Mouse (Mus musculus): ENCODE data around the gene Tmem81.

The Tmem81 gene

GRCm38 (mm10) chr1:132519734-132520133 is 13.7 kb downstream of the Tmem81 start:
- in situ Hi-C loops (cut with MboI, MseI) = no loop called here

DNA sequence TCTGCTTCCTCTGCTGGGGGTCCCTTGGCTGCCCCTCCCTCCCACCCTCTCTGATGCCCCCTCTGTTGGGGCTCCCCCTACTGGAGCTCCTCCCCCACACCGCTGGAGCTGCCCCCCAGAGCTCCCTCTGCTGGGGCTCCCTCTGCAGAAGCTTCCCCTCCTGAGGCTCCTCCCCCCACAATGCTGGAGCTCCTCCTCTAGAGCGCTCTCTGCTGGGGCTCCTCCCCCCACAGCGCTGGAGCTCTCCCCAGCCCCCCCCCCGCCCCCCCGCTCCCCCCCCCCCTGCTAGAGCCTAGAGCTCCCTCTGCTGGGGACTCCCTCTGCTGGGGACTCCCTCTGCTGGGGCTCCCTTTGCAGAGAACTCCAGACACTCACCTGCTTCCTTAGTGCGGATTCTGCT is 14.7 kb downstream of the Tmem81 start:
- in situ Hi-C loops (cut with MboI, MseI) = no loop called here

GRCm38 (mm10) chr1:132523048-132523447 is 17.0 kb downstream of the Tmem81 start:
- in situ Hi-C loops (cut with MboI, MseI) = no loop called here

DNA sequence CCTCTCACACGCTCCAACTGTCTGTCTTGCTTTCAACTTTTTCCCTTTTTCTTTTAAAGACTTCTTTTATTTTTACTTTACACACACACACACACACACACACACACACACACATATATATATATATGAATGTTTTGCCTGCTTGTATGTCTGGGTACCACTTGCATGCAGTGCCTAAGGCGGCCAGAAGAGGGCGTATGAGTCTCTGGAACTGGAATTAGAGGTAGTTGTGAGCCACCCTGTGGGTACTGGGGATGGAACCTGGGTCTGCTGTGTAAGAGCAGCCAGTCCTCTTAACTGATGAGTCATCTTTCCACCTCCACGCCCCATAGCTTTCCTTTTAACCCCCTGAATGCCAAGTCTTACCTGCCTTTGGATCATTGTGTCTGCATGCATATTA is 17.9 kb downstream of the Tmem81 start:
- in situ Hi-C loops (cut with MboI, MseI) = no loop called here

DNA sequence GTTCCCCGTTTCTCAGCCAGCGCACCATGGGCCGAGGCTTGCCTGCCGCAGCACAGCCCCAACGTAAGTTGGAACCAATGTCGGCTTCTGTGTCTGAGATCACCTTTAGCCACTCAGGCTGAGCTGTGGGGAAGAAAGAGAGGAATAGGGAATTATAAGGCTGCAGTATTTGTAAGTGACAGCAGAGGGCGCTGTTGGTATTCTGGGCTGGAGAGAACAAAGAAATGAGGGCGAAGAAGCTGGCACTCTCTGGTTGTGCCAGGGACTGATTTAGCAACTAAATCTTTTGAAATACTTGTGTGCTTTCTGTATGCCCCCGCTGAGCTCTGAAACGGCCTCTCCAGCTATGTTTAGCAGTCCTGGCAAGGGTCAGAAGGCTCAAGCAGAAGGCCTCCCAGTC is 19.8 kb downstream of the Tmem81 start:
- in situ Hi-C loops (cut with MboI, MseI) = loop anchor here (5.0 kb wide), 1 partner anchor 66 kb away; no protein-coding TSS in a partner anchor

DNA sequence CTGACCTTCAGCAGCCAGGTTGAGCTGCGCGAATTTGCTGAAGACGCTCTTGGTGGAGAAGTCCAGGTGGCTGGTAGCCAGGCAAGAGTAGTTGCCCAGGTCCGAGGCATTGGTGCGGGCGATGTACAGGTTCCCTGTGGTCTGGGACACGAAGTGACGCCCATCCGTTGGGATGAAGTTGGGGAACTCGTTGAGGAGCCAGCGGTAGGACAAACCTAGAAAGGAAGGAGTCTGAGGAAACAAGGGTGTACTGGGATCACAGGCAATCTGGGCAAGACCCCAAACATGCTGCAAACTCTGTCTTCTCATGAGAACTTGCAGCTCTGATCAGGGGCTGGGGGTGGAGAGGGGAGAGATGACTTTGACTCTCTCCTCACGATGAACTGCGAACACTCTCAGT is 22.0 kb downstream of the Tmem81 start:
- in situ Hi-C loops (cut with MboI, MseI) = loop anchor here (5.0 kb wide), 1 partner anchor 64 kb away; no protein-coding TSS in a partner anchor

GRCm38 (mm10) chr1:132528647-132529334 is 22.8 kb downstream of the Tmem81 start:
- in situ Hi-C loops (cut with MboI, MseI) = loop anchor here (5.0 kb wide), 1 partner anchor 64 kb away; no protein-coding TSS in a partner anchor

DNA sequence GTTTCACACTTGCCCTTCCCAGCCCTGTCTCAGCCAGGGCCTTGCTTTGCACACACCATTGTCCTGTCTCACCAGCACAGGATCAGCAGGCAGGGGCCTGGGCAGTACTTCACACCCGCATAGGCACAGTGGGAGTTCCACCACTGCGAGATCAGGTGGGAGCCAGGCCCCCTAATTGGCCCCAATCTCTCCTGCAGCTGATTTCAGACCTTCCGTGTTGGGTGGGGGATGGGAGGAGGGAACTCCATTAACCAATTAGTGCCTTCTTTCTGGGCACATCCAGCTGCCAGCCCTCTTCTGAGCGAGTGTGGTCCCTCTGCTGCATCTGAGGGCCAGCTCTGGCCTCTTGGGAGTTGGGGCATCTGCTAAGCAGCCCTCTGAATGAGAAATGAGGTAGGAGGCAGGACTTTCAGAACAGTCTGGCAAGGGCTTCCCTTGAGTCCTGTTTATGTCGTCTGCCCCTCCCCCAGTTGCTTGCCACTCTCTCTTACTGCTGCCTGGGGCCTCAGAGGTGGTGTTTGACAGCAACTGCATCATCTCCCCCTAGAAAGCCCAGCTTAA is 24.7 kb downstream of the Tmem81 start:
- in situ Hi-C loops (cut with MboI, MseI) = no loop called here

- in situ Hi-C loops (cut with MboI, MseI) = no loop called here
These were observed 26.5 kb downstream of the Tmem81 start for GRCm38 (mm10) chr1:132532521-132532920.

DNA sequence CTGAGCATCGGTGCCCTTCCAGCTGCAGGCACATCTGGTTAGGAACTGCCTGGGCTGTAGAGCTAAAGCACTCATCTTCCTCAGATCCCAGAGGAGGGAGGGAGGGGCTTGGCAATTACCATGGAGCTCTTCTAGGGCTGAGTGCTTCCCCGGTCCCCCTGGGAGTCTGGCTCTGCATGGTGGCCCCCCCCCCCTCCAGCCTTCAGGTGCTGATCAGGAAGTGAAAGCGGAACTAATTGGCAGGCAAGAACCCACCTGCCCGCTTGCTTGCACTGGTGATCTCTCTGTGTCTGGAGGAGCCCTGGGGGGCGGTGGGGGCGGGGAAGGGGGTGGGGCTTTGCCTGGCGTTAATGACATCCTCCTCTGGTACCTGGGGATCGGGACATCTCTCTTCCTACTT is 27.8 kb downstream of the Tmem81 start:
- in situ Hi-C loops (cut with MboI, MseI) = no loop called here

- in situ Hi-C loops (cut with MboI, MseI) = no loop called here
These were observed 29.5 kb downstream of the Tmem81 start for GRCm38 (mm10) chr1:132535541-132535940.

DNA sequence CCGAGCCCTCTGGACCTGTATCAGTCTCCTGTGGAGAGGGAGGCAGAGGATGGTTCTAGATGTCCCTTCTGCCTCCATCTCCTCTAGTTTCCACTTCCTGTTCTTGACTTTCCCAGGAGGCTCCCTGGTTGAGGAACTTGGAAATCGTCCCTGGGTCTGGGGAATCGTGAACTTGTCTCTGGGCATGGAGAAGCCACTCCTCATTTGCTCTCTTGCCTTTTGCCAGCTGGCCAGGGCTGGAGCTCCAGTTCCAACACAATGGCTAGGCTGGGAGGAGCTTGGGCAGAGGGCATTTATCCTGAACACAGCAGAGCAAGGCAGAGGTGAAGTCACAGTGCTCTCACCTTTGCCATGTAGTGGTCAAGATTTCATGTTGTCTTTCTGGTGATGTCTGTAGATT is 30.4 kb downstream of the Tmem81 start:
- in situ Hi-C loops (cut with MboI, MseI) = no loop called here

DNA sequence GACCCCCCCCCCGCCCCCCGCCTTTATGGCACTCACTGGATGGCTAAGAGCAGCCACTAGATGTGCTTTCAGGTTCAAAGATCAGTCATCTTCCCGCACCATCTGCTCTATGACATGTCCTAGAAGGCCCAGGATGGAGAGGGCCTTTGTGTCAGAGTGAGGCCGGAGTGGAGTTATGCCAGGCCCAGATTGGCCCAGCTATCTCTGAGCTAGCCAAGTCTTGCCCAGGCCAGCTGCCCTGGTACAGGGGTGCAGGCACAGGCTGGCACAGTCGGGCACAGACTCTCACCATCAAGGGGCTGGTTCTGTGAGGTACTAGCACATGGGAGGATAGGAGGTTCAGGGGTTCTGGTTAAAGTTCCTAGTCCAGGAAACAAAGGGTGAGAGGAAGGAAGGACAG is 31.7 kb downstream of the Tmem81 start:
- in situ Hi-C loops (cut with MboI, MseI) = no loop called here

GRCm38 (mm10) chr1:132540701-132541100 is 34.7 kb downstream of the Tmem81 start:
- in situ Hi-C loops (cut with MboI, MseI) = no loop called here

DNA sequence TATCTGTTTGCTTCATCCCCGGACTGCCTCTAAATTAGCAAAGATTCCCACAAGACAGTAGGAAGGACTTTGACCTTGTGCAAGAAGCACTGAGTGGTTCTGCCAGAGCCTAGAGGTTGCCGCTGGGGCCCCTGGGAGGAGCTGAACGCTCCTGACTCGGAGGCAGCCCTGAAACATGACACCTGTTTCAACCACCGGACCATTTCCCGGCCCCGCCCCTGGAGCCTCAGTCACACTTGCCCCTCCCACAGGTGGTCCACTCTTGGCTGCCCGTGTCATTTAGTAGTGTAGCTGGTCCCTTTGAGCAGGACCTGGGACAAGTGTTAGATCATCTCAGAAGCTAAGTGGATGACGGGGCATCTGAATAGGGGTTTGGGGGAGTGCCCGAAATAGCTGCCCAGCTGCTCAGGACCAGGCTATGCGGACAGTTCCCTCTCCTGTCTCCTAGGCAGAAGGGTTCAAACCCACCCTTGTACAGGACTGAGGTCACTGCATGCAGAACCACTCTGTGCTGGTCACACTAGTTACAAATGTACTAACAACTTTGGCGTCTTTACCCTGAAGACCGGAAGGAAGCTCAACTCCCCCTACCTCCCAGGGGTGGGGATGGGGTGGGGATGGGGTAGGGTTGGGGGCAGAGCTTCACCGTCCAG is 35.3 kb downstream of the Tmem81 start:
- in situ Hi-C loops (cut with MboI, MseI) = no loop called here

DNA sequence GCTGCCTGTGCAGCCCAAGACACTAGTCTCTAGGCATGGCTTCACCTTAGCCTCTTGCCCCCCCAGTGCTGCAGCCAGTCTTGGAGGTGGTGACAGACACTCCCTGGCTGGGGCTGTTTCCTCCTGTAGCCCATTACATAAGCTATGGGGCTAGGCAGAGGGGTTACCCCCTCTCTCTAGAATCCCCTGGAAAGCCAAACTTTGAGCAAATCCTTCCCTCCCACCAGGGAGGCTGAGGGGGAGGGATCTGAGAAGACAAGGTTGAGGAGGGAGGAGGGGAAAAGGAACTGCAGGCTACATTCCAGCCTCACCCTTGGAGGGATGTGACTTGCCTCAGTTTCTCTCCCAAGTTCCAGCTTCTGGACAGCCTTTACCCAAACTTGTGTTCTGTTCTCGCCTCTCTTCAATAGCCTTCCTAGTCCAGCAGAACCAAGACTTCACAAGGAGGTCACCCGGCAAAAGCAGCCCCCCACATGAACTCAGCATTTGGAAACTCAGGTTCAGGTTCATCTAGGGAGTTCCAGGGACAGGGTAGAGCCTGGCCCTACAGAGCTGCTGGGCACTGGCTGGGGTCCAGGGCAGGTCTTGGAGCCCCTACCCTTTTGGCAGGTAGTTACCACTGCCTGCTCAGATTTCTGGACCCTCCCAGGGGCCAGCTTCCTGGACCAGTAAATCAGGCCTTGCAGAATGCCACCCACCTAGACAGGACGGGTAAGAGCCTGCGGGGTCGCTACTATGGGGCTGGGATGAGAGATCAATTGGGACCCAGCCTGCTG is 36.0 kb downstream of the Tmem81 start:
- in situ Hi-C loops (cut with MboI, MseI) = no loop called here

GRCm38 (mm10) chr1:132542762-132543306 is 36.8 kb downstream of the Tmem81 start, which contains the start of gene Cntn2:
Gene Cntn2, minus strand, starts transcription at chr1:132543256.
- in situ Hi-C loops (cut with MboI, MseI) = no loop called here

DNA sequence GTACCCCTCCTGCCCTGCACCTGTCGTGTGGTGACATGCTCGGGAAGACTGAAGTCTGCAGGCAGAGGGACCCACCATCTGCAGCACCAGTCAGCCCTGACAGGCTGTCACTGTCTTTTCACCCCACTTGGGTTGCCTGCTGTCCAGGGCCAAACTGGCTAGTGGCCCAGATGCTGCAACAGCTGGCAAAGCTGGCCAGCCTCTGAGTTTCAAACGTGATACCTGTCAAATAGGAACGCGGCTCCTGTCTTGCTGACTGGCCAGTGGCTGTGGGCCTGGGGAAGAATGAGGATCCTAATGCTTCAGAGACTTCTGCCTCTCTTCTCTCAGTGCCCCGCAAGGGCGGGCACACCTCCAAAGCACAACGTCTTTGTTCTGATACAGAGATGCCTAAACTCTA is 37.8 kb downstream of the Tmem81 start:
- in situ Hi-C loops (cut with MboI, MseI) = no loop called here

DNA sequence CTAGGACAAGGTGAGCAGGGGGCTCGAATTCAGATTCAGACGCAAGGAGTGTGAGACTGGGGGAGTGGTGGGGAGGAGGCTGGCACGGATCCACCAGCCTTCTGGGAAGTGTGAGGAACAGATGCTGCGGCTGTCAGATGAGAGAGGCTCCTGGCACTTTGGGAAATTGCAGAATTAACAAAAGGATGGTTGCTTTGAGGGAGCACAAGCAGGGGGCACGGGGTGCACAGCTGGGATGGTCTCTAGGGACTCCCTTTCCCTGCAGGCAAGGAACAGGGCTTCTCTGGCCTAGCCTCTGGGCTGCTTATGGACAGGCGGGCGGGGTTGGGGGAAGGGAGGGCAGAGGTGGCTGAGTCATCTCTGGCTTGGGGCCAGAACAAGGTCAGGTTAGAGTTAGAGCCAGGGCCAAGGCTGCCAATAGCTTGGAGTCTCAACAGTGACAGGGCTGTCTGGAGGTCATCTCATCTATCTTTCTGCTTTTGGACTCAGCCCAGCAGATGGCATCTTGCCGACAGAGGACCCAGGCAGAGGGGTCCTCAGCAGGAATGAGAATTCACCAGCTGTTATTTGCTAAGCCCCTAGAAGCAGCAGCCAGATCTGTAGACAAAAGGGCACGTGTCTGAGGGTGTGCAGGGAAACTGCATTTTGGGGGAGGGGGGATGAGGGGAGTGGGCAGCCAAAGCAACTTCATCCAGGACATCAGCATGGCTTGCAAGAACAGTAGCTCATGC is 52.0 kb downstream of the Tmem81 start:
- in situ Hi-C loops (cut with MboI, MseI) = no loop called here

All from T-helper 1 cell (primary cell).